Mouse (Mus musculus): ENCODE measurements at regions not wholly inside any gene's neighbourhood (a gene's known extent, or its start where the extent isn't known, plus 50 kb on each side); places are given as distances from the start of the nearest gene placed in this dataset.

- H3K9me3 ChIP-seq (replicated peaks): 0 out of 2 replicates have a peak, but pooled peaks cover 3% of the 10 kb centered on the region
- no peak overlapping the region for H3K4me3 ChIP-seq (ENCODE audit: low read depth, low read length)
- no peaks in the 10 kb centered on the region for H3K36me3 ChIP-seq (replicated peaks)
- no peak for TF ChIP-seq TAL1 (conservative IDR thresholded peaks at IDR 0.05; ENCODE audit: low read depth, low read length)
- TF ChIP-seq POLR2AphosphoS5 (IDR thresholded peaks at IDR 0.05; ENCODE audit: insufficient replicate concordance, low read depth, low read length): no peak
- no peaks in the 10 kb centered on the region for H3K4me1 ChIP-seq (ENCODE audit: insufficient read depth, low read depth, low read length)
- DNase-seq (ENCODE audit: low spot score) (no peak), ATAC-seq (ENCODE audit: extremely low read depth, insufficient number of reproducible peaks, low FRiP score, poor library complexity, severe bottlenecking) (no peak)
- H3K27me3 ChIP-seq (ENCODE audit: insufficient read depth, low read length): no peaks in the 10 kb centered on the region
Observed at GRCm38 (mm10) chr10:66607141-66607540, 488.8 kb upstream of the Jmjd1c start.

DNA sequence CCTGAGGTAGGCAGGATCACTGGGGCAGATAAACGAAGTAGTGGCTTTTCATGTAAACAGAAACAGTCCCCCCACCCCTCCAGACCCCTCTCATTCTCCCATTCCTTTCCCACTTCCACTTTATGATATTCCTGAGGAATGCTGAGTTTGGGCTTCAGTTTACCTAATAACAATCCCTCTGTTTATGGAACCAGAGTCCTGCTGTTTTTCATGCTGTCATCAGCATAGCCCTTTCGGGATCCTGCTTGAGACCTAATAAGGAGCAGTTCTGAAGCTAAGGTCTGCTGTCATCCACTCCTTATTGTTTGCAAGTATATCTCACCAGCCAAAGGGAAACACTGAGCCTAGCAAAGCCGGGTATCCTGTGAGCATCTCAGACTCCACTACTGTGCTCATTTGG, 479.6 kb upstream of the Jmjd1c start:
- ATAC-seq (ENCODE audit: extremely low read depth, insufficient number of reproducible peaks, low FRiP score, poor library complexity, severe bottlenecking) (no peak), DNase-seq (ENCODE audit: low spot score) (no peak)
- TF ChIP-seq TAL1 (conservative IDR thresholded peaks at IDR 0.05; ENCODE audit: low read depth, low read length) (no peak), GATA2 (IDR thresholded peaks at IDR 0.05; ENCODE audit: borderline replicate concordance, low read depth, low read length) (no peak), POLR2AphosphoS5 (IDR thresholded peaks at IDR 0.05; ENCODE audit: insufficient replicate concordance, low read depth, low read length) (no peak), CTCF (IDR thresholded peaks at IDR 0.05; ENCODE audit: low read depth, low read length) (no peak), GATA1 (IDR thresholded peaks at IDR 0.05; ENCODE audit: borderline replicate concordance, low read length) (no peak)
- peaks cover 9% of the 10 kb centered on the region; the same call in 1 of the 2 replicates for H3K9me3 ChIP-seq (replicated peaks)
- H3K27me3 ChIP-seq (ENCODE audit: insufficient read depth, low read length): no peaks in the 10 kb centered on the region
- no peaks in the 10 kb centered on the region for H3K36me3 ChIP-seq (replicated peaks)
- no peaks in the 10 kb centered on the region for H3K4me1 ChIP-seq (ENCODE audit: insufficient read depth, low read depth, low read length)
- no peak overlapping the region for H3K4me3 ChIP-seq (ENCODE audit: low read depth, low read length)

DNA sequence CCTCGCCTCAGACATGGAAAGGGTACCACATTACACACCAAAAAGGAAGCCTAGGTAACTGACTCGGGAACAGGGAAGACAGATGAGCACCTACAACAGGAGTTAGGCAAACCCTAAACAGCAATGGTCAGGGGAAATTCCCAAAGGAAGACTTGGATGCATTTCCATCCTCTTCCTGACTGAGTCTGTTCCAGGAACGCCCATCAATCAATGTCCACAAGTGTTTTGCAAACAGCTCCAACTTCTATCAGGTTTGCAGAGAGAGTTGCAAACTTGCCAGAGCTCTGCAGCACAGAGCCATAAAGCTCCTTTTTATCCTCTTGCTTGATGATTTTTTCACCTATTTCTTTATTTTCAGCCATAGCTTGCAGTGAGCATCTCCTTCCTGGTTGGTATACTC, 464.9 kb upstream of the Jmjd1c start:
- H3K4me3 ChIP-seq (ENCODE audit: low read depth, low read length): no peak overlapping the region
- H3K36me3 ChIP-seq (replicated peaks): no peaks in the 10 kb centered on the region
- TF ChIP-seq GATA2 (IDR thresholded peaks at IDR 0.05; ENCODE audit: borderline replicate concordance, low read depth, low read length) (no peak), GATA1 (IDR thresholded peaks at IDR 0.05; ENCODE audit: borderline replicate concordance, low read length) (no peak), TAL1 (conservative IDR thresholded peaks at IDR 0.05; ENCODE audit: low read depth, low read length) (no peak), POLR2AphosphoS5 (IDR thresholded peaks at IDR 0.05; ENCODE audit: insufficient replicate concordance, low read depth, low read length) (no peak), CTCF (IDR thresholded peaks at IDR 0.05; ENCODE audit: low read depth, low read length) (no peak)
- no peaks in the 10 kb centered on the region for H3K27me3 ChIP-seq (ENCODE audit: insufficient read depth, low read length)
- no peaks in the 10 kb centered on the region for H3K4me1 ChIP-seq (ENCODE audit: insufficient read depth, low read depth, low read length)
- ATAC-seq (ENCODE audit: extremely low read depth, insufficient number of reproducible peaks, low FRiP score, poor library complexity, severe bottlenecking): no peak
- DNase-seq (ENCODE audit: low spot score): no peak
- H3K9me3 ChIP-seq (replicated peaks): peaks cover 19% of the 10 kb centered on the region

DNA sequence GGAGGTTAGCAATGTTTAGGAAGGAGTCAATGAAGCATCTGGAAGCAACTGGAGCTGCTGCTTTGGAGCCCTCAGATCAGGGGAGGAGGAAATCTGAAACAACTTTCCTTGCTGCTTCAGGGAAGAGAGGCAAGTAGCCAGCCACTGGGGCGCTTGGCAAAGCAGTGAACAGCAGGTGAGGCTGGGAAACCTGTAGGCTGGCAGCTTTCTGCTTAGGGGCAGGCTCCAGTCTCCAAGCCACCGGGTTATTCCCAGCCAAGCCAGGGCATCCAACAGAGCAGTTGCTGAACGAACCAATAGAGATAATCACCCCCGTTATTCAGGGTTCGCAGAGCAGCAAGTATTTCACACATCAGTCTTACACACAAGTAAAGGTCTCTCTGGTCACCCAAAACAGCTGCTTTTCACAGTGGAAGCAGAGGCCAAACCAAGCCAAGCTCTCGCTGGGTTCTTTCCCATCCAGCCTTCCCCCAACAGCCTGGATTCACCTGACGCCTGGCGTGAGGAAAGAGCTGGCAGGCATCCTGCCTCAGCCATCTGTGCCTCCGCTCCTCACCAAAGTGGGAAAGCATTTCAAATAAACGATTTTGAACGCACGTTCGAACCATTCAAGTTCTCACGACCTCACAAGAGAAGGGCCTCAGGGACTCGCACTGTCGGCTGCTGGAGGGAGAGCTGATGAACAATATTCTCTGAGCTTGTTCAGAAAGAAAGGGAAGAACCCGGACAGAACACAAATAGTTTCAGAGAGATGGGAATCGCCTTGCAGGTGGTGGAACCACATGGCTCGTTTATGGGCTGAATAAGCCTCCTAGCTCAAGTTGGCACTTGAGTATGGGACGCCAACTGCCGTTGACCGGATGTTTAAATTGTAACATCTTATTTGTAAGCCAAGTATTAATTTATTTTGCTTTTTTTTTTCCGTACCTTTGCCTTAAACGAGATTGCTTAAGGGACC, 454.8 kb upstream of the Jmjd1c start:
- no peak for DNase-seq (ENCODE audit: low spot score)
- H3K4me3 ChIP-seq (ENCODE audit: low read depth, low read length): no peak overlapping the region
- H3K36me3 ChIP-seq (replicated peaks): no peaks in the 10 kb centered on the region
- no peaks in the 10 kb centered on the region for H3K4me1 ChIP-seq (ENCODE audit: insufficient read depth, low read depth, low read length)
- TF ChIP-seq GATA1 (IDR thresholded peaks at IDR 0.05; ENCODE audit: borderline replicate concordance, low read length): no peak
- 0 out of 2 replicates have a peak, but pooled peaks cover 9% of the 10 kb centered on the region for H3K9me3 ChIP-seq (replicated peaks)
- no peak for ATAC-seq (ENCODE audit: extremely low read depth, insufficient number of reproducible peaks, low FRiP score, poor library complexity, severe bottlenecking)
- no peaks in the 10 kb centered on the region for H3K27me3 ChIP-seq (ENCODE audit: insufficient read depth, low read length)

GRCm38 (mm10) chr10:66641966-66642365, 454.0 kb upstream of the Jmjd1c start:
- ATAC-seq (ENCODE audit: extremely low read depth, insufficient number of reproducible peaks, low FRiP score, poor library complexity, severe bottlenecking) (no peak), DNase-seq (ENCODE audit: low spot score) (no peak)
- Histone ChIP-seq H3K4me3 (ENCODE audit: low read depth, low read length) (no peak overlapping the region), H3K4me1 (ENCODE audit: insufficient read depth, low read depth, low read length) (no peaks in the 10 kb centered on the region), H3K27me3 (ENCODE audit: insufficient read depth, low read length) (no peaks in the 10 kb centered on the region), H3K36me3 (replicated peaks) (no peaks in the 10 kb centered on the region), H3K9me3 (replicated peaks) (0 out of 2 replicates have a peak, but pooled peaks cover 9% of the 10 kb centered on the region)
- no peak for TF ChIP-seq TAL1 (conservative IDR thresholded peaks at IDR 0.05; ENCODE audit: low read depth, low read length)
- TF ChIP-seq GATA1 (IDR thresholded peaks at IDR 0.05; ENCODE audit: borderline replicate concordance, low read length): no peak
- no peak for TF ChIP-seq POLR2AphosphoS5 (IDR thresholded peaks at IDR 0.05; ENCODE audit: insufficient replicate concordance, low read depth, low read length)

GRCm38 (mm10) chr10:66643160-66643559, 452.8 kb upstream of the Jmjd1c start:
- no peak for DNase-seq (ENCODE audit: low spot score)
- 0 out of 2 replicates have a peak, but pooled peaks cover 7% of the 10 kb centered on the region for H3K9me3 ChIP-seq (replicated peaks)

More at GRCm38 (mm10) chr10:66643160-66643559, 452.8 kb upstream of the Jmjd1c start:
- TF ChIP-seq CTCF (IDR thresholded peaks at IDR 0.05; ENCODE audit: low read depth, low read length): no peak
- no peak for TF ChIP-seq GATA1 (IDR thresholded peaks at IDR 0.05; ENCODE audit: borderline replicate concordance, low read length)
- TF ChIP-seq TAL1 (conservative IDR thresholded peaks at IDR 0.05; ENCODE audit: low read depth, low read length): no peak
- H3K4me1 ChIP-seq (ENCODE audit: insufficient read depth, low read depth, low read length): no peaks in the 10 kb centered on the region
- no peak for ATAC-seq (ENCODE audit: extremely low read depth, insufficient number of reproducible peaks, low FRiP score, poor library complexity, severe bottlenecking)
- no peak overlapping the region for H3K4me3 ChIP-seq (ENCODE audit: low read depth, low read length)
- no peaks in the 10 kb centered on the region for H3K27me3 ChIP-seq (ENCODE audit: insufficient read depth, low read length)
- no peaks in the 10 kb centered on the region for H3K36me3 ChIP-seq (replicated peaks)
